Mouse (Mus musculus) heart, adult 2 months (tissue): ENCODE results near the gene Cd72. TPM values are rescaled to one million over a fixed set of nuclear protein-coding genes. Genes with fewer than 3 reads are reported as not detected.

ENCODE experiments used
- DNase-seq, 2 experiments: peaks; one replicate each; pipeline ENCODE4 v3.0.0; 2021
- H3K27ac ChIP-seq: fragments of 200-600 bp; 2 replicates; pipeline ENCODE4 v1.8.1; 2022
- H3K27me3 ChIP-seq: fragments of 200-500 bp; 2 replicates; pipeline ENCODE4 v1.6.1; 2012; ENCODE audit warnings: mild to moderate bottlenecking, low read length, inconsistent platforms, mixed read lengths; ENCODE audit not compliant: control insufficient read depth, insufficient read depth
- H3K36me3 ChIP-seq: fragments of 200-500 bp; 2 replicates; pipeline ENCODE4 v1.6.1; 2012; ENCODE audit warnings: low read length, inconsistent platforms; ENCODE audit not compliant: control insufficient read depth, insufficient read depth
- H3K4me1 ChIP-seq: fragments of 200-500 bp; 2 replicates; pipeline ENCODE4 v1.6.1; 2011; ENCODE audit warnings: low read length; ENCODE audit not compliant: control insufficient read depth, insufficient read depth
- H3K4me3 ChIP-seq: fragments of 200-600 bp; 2 replicates; pipeline ENCODE4 v1.8.1; 2022
- H3K79me2 ChIP-seq: fragments of 200-500 bp; replicated peaks from 2 replicates; pipeline ENCODE4 v1.6.1; 2012; ENCODE audit warnings: mild to moderate bottlenecking, inconsistent platforms, low read length, moderate library complexity, mixed read lengths; ENCODE audit not compliant: control insufficient read depth, insufficient read depth
- H3K9ac ChIP-seq: fragments of 200-500 bp; 2 replicates; pipeline ENCODE4 v1.6.1; 2012; ENCODE audit warnings: low read depth, mild to moderate bottlenecking, control low read depth, inconsistent platforms, low read length, mixed read lengths
- CTCF ChIP-seq: fragments of 200-600 bp; IDR thresholded peaks from 2 replicates; pipeline ENCODE4 v1.8.1; 2022; ENCODE audit warnings: antibody characterized with exemption, mild to moderate bottlenecking, moderate library complexity
- EP300 ChIP-seq: fragments of 200-500 bp; IDR thresholded peaks from 2 replicates; pipeline ENCODE4 v1.6.1; 2011; ENCODE audit warnings: low read depth, low read length, control low read depth; ENCODE audit not compliant: insufficient read depth
- POLR2A ChIP-seq: fragments of 200-500 bp; IDR thresholded peaks from 2 replicates; pipeline ENCODE4 v1.6.1; 2011; ENCODE audit warnings: mild to moderate bottlenecking, low read depth, low read length, control low read depth; ENCODE audit not compliant: insufficient read depth
- WGBS: fragments of 180-500 bp; shearing (Covaris S2); methylation state at CpG from one replicate; pipeline ENCODE4 v1.1.7; 2018; 5-methylcytosine and 5-hydroxymethylcytosine counted together
- intact Hi-C: fragments of 180-260 bp; cut with DNase I; formaldehyde crosslinking; loops from one replicate; pipeline ENCODE4 v1.15.1; 2025
- polyA plus RNA-seq: library from polyadenylated mRNA; depleted of rRNA; stranded (reverse); fragments of >200 nt; gene quantifications from 2 replicates; pipeline ENCODE4 v1.2.3, GENCODE M21; 2012
- total RNA-seq, 2 experiments: library from RNA; stranded (reverse); gene quantifications; 2 replicates each; pipeline ENCODE4 v1.2.3; 2021

The Cd72 gene
- total and polyA plus RNA-seq, 3 experiments, result 0.97 to 4.8 (median 1.0) TPM

- Histone ChIP-seq H3K36me3 (no peaks in the 10 kb centered on the region), H3K4me3 (peak overlapping the region; percentile 77), H3K4me1 (peaks cover 3% of the 10 kb centered on the region; the same call in 1 of the 2 replicates), H3K27ac (peak overlapping the region; percentile 87; the same call in 1 of the 2 replicates), H3K9ac (peak overlapping the region; percentile 66), H3K79me2 (no peaks in the 10 kb centered on the region), H3K27me3 (no peaks in the 10 kb centered on the region)
- DNase-seq, result no peak
- intact Hi-C loops, result loop anchor here (2.0 to 5.0 kb wide), 4 partner anchors 35 to 134 kb away; partner anchors contain the start of genes Creb3, Gba2, Rgp1 and Tln1
- TF ChIP-seq CTCF, result no peak
- no peak for TF ChIP-seq EP300
- TF ChIP-seq POLR2A, result no peak
- 2% methylated on average over 24 of the region's 28 CpGs for WGBS
These were observed 10.9 kb downstream of the Cd72 start for GRCm38 (mm10) chr4:43443511-43443910.

DNA sequence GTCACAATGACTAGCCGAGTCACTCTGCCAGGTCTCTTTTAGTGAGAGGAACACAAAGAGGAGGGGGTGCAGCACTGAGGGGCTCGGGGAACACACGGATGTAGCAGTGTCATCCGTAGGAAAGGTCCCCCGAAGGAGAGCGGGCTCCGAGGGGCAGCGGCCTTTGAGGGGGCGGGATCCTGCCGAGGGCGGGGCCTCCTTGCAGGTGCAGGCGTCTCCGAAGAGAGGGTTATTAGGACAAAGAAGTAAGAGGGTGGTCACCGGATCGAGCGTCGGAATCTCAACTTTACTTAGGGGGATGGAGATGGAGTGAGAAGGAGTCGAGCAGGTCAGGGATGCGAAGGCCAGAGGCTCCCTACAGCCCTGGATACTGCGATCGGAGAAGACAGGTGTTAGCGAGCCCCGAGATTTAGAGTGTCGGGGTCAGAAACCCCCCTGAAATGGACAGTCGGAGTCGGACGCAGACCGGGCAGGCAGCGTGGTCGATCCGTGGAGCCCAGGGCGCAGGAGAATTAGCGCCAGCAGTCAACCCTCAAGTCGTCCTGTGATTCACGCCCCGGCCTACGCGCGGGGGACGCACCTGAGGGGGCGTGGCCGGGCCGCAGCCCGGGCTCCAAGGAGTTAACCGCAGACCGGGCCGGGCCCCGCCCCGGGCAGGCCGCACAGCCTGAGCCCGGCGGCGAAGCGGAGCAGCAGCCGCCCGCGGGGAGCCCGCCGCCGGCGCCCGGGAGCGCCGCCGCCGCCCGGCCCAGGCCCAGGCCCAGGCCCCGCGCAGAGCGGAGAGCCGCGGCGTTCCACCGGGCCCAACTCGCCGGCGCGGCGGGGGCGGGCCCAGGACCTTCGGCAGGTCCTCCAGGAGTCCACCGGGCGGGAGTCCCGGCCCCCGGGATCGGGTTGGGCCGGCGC is 11.7 kb downstream of the Cd72 start:
- Histone ChIP-seq H3K79me2 (no peaks in the 10 kb centered on the region), H3K4me3 (peak overlapping the region; percentile 77), H3K36me3 (no peaks in the 10 kb centered on the region), H3K4me1 (peaks cover 3% of the 10 kb centered on the region; the same call in 1 of the 2 replicates), H3K9ac (peak overlapping the region; percentile 66), H3K27me3 (no peaks in the 10 kb centered on the region), H3K27ac (peak overlapping the region; percentile 87)
- peak; percentile 80 to 87 for DNase-seq
- TF ChIP-seq EP300, result no peak
- no peak for TF ChIP-seq POLR2A
- no peak for TF ChIP-seq CTCF
- under 1% methylated on average over 77 of the region's 88 CpGs for WGBS
- intact Hi-C loops, result loop anchor here (2.0 to 5.0 kb wide), 4 partner anchors 36 to 135 kb away; partner anchors contain the start of genes Creb3, Gba2, Rgp1 and Tln1

- H3K4me3 ChIP-seq, result peak overlapping the region; percentile 77
- H3K79me2 ChIP-seq, result no peaks in the 10 kb centered on the region
- no peaks in the 10 kb centered on the region for H3K27me3 ChIP-seq
- H3K9ac ChIP-seq, result peak overlapping the region; percentile 66
- DNase-seq, result peak; percentile 99
- H3K4me1 ChIP-seq, result peaks cover 3% of the 10 kb centered on the region; the same call in 1 of the 2 replicates
- WGBS, result under 1% methylated on average over 33 of the region's 33 CpGs
- H3K36me3 ChIP-seq, result no peaks in the 10 kb centered on the region
- TF ChIP-seq CTCF (peak; percentile 89), EP300 (peak; percentile 94), POLR2A (peak; percentile 98)
- intact Hi-C loops, result loop anchor here (2.0 to 5.0 kb wide), 4 partner anchors 37 to 135 kb away; partner anchors contain the start of genes Creb3, Gba2, Rgp1 and Tln1
- H3K27ac ChIP-seq, result peak overlapping the region; percentile 87
These were observed 12.4 kb downstream of the Cd72 start for GRCm38 (mm10) chr4:43442044-43442443.

GRCm38 (mm10) chr4:43441639-43442038 is 12.8 kb downstream of the Cd72 start, which contains the start of gene Tesk1:
Gene Tesk1 (plus strand): TSS chr4:43441939.
- TF ChIP-seq POLR2A (no peak), CTCF (no peak), EP300 (no peak)
- no peaks in the 10 kb centered on the region for H3K36me3 ChIP-seq
- no peaks in the 10 kb centered on the region for H3K79me2 ChIP-seq
- H3K4me3 ChIP-seq, result peak within 1 kb of the TSS; percentile 77
- DNase-seq, result no peak
- 21% methylated on average over 4 of the region's 4 CpGs for WGBS
- no peaks in the 10 kb centered on the region for H3K27me3 ChIP-seq
- peak within 1 kb of the TSS; percentile 66 for H3K9ac ChIP-seq
- peaks cover 3% of the 10 kb centered on the region; the same call in 1 of the 2 replicates for H3K4me1 ChIP-seq
- H3K27ac ChIP-seq, result peak within 1 kb of the TSS; percentile 87
- intact Hi-C loops, result loop anchor here (2.0 to 5.0 kb wide), 4 partner anchors 37 to 136 kb away; partner anchors contain the start of genes Creb3, Gba2, Rgp1 and Tln1

DNA sequence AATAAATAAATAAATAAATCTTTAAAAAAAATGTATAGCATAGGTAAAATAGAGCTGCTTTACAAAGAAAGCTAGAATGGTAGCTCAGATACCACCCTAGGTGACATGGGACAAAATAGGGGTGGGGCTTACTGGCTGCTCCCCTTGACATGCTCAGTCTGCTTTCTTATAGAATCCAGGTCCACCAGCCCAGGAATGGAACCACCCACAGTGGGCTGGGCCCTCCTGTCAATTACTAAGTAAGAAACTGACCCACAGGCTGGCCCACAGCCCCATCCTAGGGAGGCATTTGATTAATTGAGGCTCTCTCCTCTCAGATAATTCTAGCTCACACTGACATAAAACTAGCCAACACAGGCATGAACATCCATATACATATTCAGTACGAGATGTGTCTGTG is 21.6 kb downstream of the Cd72 start:
- no peak overlapping the region for H3K4me3 ChIP-seq
- intact Hi-C loops, result loop anchor here (5.0 to 10.0 kb wide), 2 partner anchors 279 to 432 kb away; partner anchors contain the start of gene Olfr71
- no peaks in the 10 kb centered on the region for H3K79me2 ChIP-seq
- H3K9ac ChIP-seq, result no peak overlapping the region
- H3K36me3 ChIP-seq, result no peaks in the 10 kb centered on the region
- 79% methylated on average over 1 of the region's 1 CpGs for WGBS
- no peak overlapping the region for H3K27ac ChIP-seq
- peaks cover 2% of the 10 kb centered on the region for H3K4me1 ChIP-seq
- TF ChIP-seq CTCF, result no peak
- TF ChIP-seq EP300, result no peak
- TF ChIP-seq POLR2A, result no peak
- no peaks in the 10 kb centered on the region for H3K27me3 ChIP-seq
- no peak for DNase-seq

- Histone ChIP-seq H3K9ac (no peak overlapping the region), H3K27ac (no peak overlapping the region), H3K4me3 (no peak overlapping the region), H3K79me2 (no peaks in the 10 kb centered on the region), H3K4me1 (peaks cover 2% of the 10 kb centered on the region), H3K27me3 (no peaks in the 10 kb centered on the region), H3K36me3 (no peaks in the 10 kb centered on the region)
- DNase-seq, result peak; percentile 81 to 83
- peak; percentile 86; the same call in 1 of the 2 replicates for TF ChIP-seq EP300
- TF ChIP-seq CTCF, result peak; percentile 95
- TF ChIP-seq POLR2A, result 0 out of 2 replicates have a peak, but pooled peaks have one; percentile 20
- intact Hi-C loops, result loop anchor here (5.0 to 10.0 kb wide), 2 partner anchors 281 to 433 kb away; partner anchors contain the start of gene Olfr71
- WGBS, result 4% methylated on average over 4 of the region's 4 CpGs
These were observed 22.7 kb downstream of the Cd72 start for GRCm38 (mm10) chr4:43431690-43432089.
